Mouse (Mus musculus): ENCODE data around the gene Ism1. TPM values are rescaled to one million over a fixed set of nuclear protein-coding genes. Genes with fewer than 3 reads are reported as not detected.
A peak's percentile ranks its signal among the peaks of the same experiment; 100 is the strongest.

Ism1 gene
- total and polyA plus RNA-seq, 3 experiments: 0.91 to 1.5 (median 1.0) TPM

DNA sequence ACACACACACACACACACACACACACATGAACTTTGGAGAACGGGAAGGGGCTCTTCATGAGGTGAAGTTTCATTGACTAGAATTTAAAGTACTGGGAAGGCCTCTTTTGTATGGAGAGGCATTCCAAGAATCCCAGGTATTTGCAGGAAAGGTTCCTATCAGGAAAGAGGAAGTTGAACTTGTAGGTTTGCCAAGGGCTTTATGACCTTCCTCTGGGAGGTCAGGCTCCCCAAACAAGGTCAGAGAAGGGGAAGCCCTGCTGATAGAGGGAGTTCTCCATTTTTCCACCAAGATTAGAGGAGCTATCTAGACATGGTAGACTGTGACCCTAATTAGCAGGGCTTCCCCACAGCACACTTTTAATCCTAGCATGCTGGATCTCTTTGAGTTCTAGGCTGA is 39.8 kb downstream of the Ism1 start:
- TF ChIP-seq EP300 (IDR thresholded peaks at IDR 0.05; ENCODE audit: insufficient read depth, low read depth, low read length) (no peak), POLR2A (IDR thresholded peaks at IDR 0.05; ENCODE audit: insufficient read depth, low read depth, low read length) (no peak), CTCF (IDR thresholded peaks at IDR 0.05) (no peak)
- no peak overlapping the region for H3K27ac ChIP-seq
- DNase-seq: no peak
- no peaks in the 10 kb centered on the region for H3K79me2 ChIP-seq (replicated peaks; ENCODE audit: control insufficient read depth, insufficient read depth, low read length)
- no peaks in the 10 kb centered on the region; the same call in 1 of the 2 replicates for H3K4me1 ChIP-seq (ENCODE audit: control insufficient read depth, insufficient read depth, low read length)
- H3K27me3 ChIP-seq (ENCODE audit: control insufficient read depth, insufficient read depth, low read length): no peaks in the 10 kb centered on the region
- no peak overlapping the region for H3K9ac ChIP-seq (ENCODE audit: low read depth, low read length)
- no peaks in the 10 kb centered on the region for H3K36me3 ChIP-seq (ENCODE audit: control insufficient read depth, insufficient read depth, low read length)
- WGBS: 27% methylated on average over 1 of the region's 1 CpGs
- intact Hi-C loops (cut with DNase I): no loop called here
- H3K4me3 ChIP-seq: no peak overlapping the region

GRCm38 (mm10) chr2:139722700-139723099 is 44.7 kb downstream of the Ism1 start:
- Histone ChIP-seq H3K27me3 (ENCODE audit: control insufficient read depth, insufficient read depth, low read length) (no peaks in the 10 kb centered on the region), H3K79me2 (replicated peaks; ENCODE audit: control insufficient read depth, insufficient read depth, low read length) (no peaks in the 10 kb centered on the region), H3K9ac (ENCODE audit: low read depth, low read length) (no peak overlapping the region), H3K27ac (no peak overlapping the region), H3K4me1 (ENCODE audit: control insufficient read depth, insufficient read depth, low read length) (no peaks in the 10 kb centered on the region; the same call in 1 of the 2 replicates), H3K4me3 (no peak overlapping the region), H3K36me3 (ENCODE audit: control insufficient read depth, insufficient read depth, low read length) (no peaks in the 10 kb centered on the region)
- TF ChIP-seq POLR2A (IDR thresholded peaks at IDR 0.05; ENCODE audit: insufficient read depth, low read depth, low read length) (no peak), CTCF (IDR thresholded peaks at IDR 0.05) (peak; percentile 85)
- peak; percentile 15 to 45 for DNase-seq
- 4% methylated on average over 1 of the region's 1 CpGs for WGBS
- intact Hi-C loops (cut with DNase I): loop anchor here (1.0 kb wide), 1 partner anchor 131 kb away; no protein-coding TSS in a partner anchor

GRCm38 (mm10) chr2:139723304-139723703 is 45.3 kb downstream of the Ism1 start:
- Histone ChIP-seq H3K4me1 (ENCODE audit: control insufficient read depth, insufficient read depth, low read length) (no peaks in the 10 kb centered on the region), H3K27ac (no peak overlapping the region), H3K79me2 (replicated peaks; ENCODE audit: control insufficient read depth, insufficient read depth, low read length) (no peaks in the 10 kb centered on the region), H3K4me3 (no peak overlapping the region), H3K9ac (ENCODE audit: low read depth, low read length) (no peak overlapping the region), H3K36me3 (ENCODE audit: control insufficient read depth, insufficient read depth, low read length) (no peaks in the 10 kb centered on the region), H3K27me3 (ENCODE audit: control insufficient read depth, insufficient read depth, low read length) (no peaks in the 10 kb centered on the region)
- no peak for TF ChIP-seq CTCF (IDR thresholded peaks at IDR 0.05)
- 14% methylated on average over 3 of the region's 3 CpGs for WGBS
- intact Hi-C loops (cut with DNase I): no loop called here
- no peak for DNase-seq

- Histone ChIP-seq H3K4me3 (no peak overlapping the region), H3K79me2 (replicated peaks; ENCODE audit: control insufficient read depth, insufficient read depth, low read length) (no peaks in the 10 kb centered on the region), H3K9ac (ENCODE audit: low read depth, low read length) (no peak overlapping the region), H3K36me3 (ENCODE audit: control insufficient read depth, insufficient read depth, low read length) (no peaks in the 10 kb centered on the region), H3K27me3 (ENCODE audit: control insufficient read depth, insufficient read depth, low read length) (no peaks in the 10 kb centered on the region), H3K27ac (no peak overlapping the region), H3K4me1 (ENCODE audit: control insufficient read depth, insufficient read depth, low read length) (no peaks in the 10 kb centered on the region)
- TF ChIP-seq POLR2A (IDR thresholded peaks at IDR 0.05; ENCODE audit: insufficient read depth, low read depth, low read length): no peak
- TF ChIP-seq EP300 (IDR thresholded peaks at IDR 0.05; ENCODE audit: insufficient read depth, low read depth, low read length): no peak
- no peak for TF ChIP-seq CTCF (IDR thresholded peaks at IDR 0.05)
- intact Hi-C loops (cut with DNase I): no loop called here
- no peak for DNase-seq
- WGBS: 61% methylated on average over 4 of the region's 4 CpGs
These were observed 46.3 kb downstream of the Ism1 start for GRCm38 (mm10) chr2:139724202-139724838.

GRCm38 (mm10) chr2:139725328-139725727 is 47.4 kb downstream of the Ism1 start:
- Histone ChIP-seq H3K27ac (no peak overlapping the region), H3K27me3 (ENCODE audit: control insufficient read depth, insufficient read depth, low read length) (no peaks in the 10 kb centered on the region), H3K9ac (ENCODE audit: low read depth, low read length) (no peak overlapping the region), H3K79me2 (replicated peaks; ENCODE audit: control insufficient read depth, insufficient read depth, low read length) (no peaks in the 10 kb centered on the region), H3K36me3 (ENCODE audit: control insufficient read depth, insufficient read depth, low read length) (no peaks in the 10 kb centered on the region), H3K4me3 (no peak overlapping the region), H3K4me1 (ENCODE audit: control insufficient read depth, insufficient read depth, low read length) (no peaks in the 10 kb centered on the region)
- 51% methylated on average over 3 of the region's 3 CpGs for WGBS
- TF ChIP-seq POLR2A (IDR thresholded peaks at IDR 0.05; ENCODE audit: insufficient read depth, low read depth, low read length): no peak
- no peak for TF ChIP-seq CTCF (IDR thresholded peaks at IDR 0.05)
- TF ChIP-seq EP300 (IDR thresholded peaks at IDR 0.05; ENCODE audit: insufficient read depth, low read depth, low read length): no peak
- no peak for DNase-seq
- intact Hi-C loops (cut with DNase I): no loop called here

DNA sequence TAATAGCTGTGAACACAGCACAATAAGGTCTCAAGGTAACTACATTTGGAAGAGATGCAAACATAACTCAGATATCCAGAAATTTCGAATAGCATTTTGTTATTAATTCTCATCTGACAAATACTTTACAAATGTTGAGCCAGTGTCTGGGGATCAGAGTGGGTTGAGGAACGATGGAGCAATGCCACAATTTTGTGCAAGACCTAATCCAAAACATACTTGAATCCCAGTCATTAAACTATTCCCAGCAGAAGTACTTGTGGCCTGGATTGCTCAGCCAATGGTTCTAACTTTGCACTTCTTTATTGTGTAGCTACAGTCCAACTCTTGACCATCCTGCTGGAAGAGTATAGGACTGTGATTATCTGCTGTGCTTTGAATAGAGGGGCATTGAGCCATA is 50.1 kb downstream of the Ism1 start:
- 57% methylated on average over 2 of the region's 2 CpGs for WGBS
- no peak overlapping the region for H3K27ac ChIP-seq
- H3K9ac ChIP-seq (ENCODE audit: low read depth, low read length): no peak overlapping the region
- intact Hi-C loops (cut with DNase I): no loop called here
- DNase-seq: no peak
- no peaks in the 10 kb centered on the region for H3K27me3 ChIP-seq (ENCODE audit: control insufficient read depth, insufficient read depth, low read length)
- no peaks in the 10 kb centered on the region for H3K36me3 ChIP-seq (ENCODE audit: control insufficient read depth, insufficient read depth, low read length)
- no peaks in the 10 kb centered on the region for H3K79me2 ChIP-seq (replicated peaks; ENCODE audit: control insufficient read depth, insufficient read depth, low read length)
- TF ChIP-seq CTCF (IDR thresholded peaks at IDR 0.05) (no peak), POLR2A (IDR thresholded peaks at IDR 0.05; ENCODE audit: insufficient read depth, low read depth, low read length) (no peak), EP300 (IDR thresholded peaks at IDR 0.05; ENCODE audit: insufficient read depth, low read depth, low read length) (no peak)
- no peaks in the 10 kb centered on the region for H3K4me1 ChIP-seq (ENCODE audit: control insufficient read depth, insufficient read depth, low read length)
- H3K4me3 ChIP-seq: no peak overlapping the region

Data from heart, adult 2 months (tissue).